Mouse (Mus musculus) liver, embryonic 14.5 days (tissue): ENCODE results near the gene Ttc22.

ENCODE experiments used
- CTCF ChIP-seq: IDR thresholded peaks from 2 replicates; pipeline ENCODE4 v1.5.1; 2016; ENCODE audit warnings: antibody characterized with exemption, low read depth, control low read depth
- EP300 ChIP-seq: IDR thresholded peaks from 2 replicates; pipeline ENCODE4 v1.6.1; 2016; ENCODE audit warnings: antibody characterized with exemption, low read depth

- TF ChIP-seq CTCF (no peak), EP300 (no peak)
These were observed 21.4 kb downstream of the Ttc22 start for GRCm38 (mm10) chr4:106643483-106644217.
